13 mouse cellular contexts compared by ENCODE assay signal in the genomic region with DNA sequence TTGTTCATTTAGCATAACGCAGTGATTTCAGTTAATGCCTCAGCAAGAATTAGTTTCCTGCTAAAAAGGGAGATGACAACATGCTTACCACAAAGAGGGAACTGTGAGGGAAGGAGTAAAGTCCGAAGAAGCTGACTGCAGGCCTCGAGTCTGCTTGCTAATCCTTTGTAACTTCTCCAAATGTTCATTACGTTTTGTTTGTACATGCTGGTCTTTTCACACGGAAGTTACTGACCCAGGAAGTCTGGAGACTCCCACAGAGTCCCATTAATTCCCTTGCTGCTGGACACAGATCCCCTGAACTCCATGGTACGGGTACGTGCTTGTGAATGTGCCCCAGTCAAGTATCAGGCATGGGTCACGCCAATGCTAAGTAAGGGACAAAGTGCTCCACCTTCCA.
A peak's percentile ranks its signal among the peaks of the same experiment; 100 is the strongest.
DNase-seq lines count a peak whose midpoint lies in the region; ATAC-seq and TF ChIP-seq lines count a peak whose summit lies in the region.
"Had no signal": no experiment of that assay in that cellular context is flagged by ENCODE, and none has a peak within 500 bp of the region (broad histone marks: within the 10 kb centered on the region; RNA-seq: fewer than 3 reads in every experiment).

No protein-coding gene starts in this region.

- H3K27ac ChIP-seq in bone marrow macrophage, adult 2 months (ENCODE audit: insufficient read depth, low read depth, low read length): peak overlapping the region; percentile 81
- no peak overlapping the region for H3K27ac ChIP-seq in kidney, embryonic 14.5 days (ENCODE audit: low read depth, low read length)
- H3K27ac ChIP-seq in thymus, adult 2 months (ENCODE audit: control insufficient read depth, insufficient read depth, low read length): no peak overlapping the region
- H3K27ac ChIP-seq: midbrain, embryonic 13.5 days had no signal

- peak; percentile 91; the same call in 1 of the 2 replicates for ATAC-seq in kidney, embryonic 14.5 days (ENCODE audit: low FRiP score, low TSS enrichment)
- ATAC-seq in megakaryocyte, adult 5-6 weeks (ENCODE audit: poor library complexity, severe bottlenecking): peak; percentile 89
- ATAC-seq: intestine, postnatal 0 days; midbrain, embryonic 13.5 days had no signal

- 25% methylated on average over 8 of the region's 8 CpGs for WGBS in kidney, embryonic 14.5 days
- WGBS in thymus, adult 2 months: 43% methylated on average over 8 of the region's 8 CpGs

- H3K9me3 ChIP-seq in kidney, embryonic 14.5 days (ENCODE audit: control insufficient read depth, low read length): no peaks in the 10 kb centered on the region
- H3K9me3 ChIP-seq: G1E; midbrain, embryonic 13.5 days had no signal

- H3K4me1 ChIP-seq in bone marrow macrophage, adult 2 months (ENCODE audit: control insufficient read depth, insufficient read depth, low read length): peaks cover 18% of the 10 kb centered on the region
- peaks cover 3% of the 10 kb centered on the region; the same call in 1 of the 2 replicates for H3K4me1 ChIP-seq in kidney, embryonic 14.5 days (ENCODE audit: control insufficient read depth, insufficient read depth, low read length)
- no peaks in the 10 kb centered on the region for H3K4me1 ChIP-seq in thymus, adult 2 months (replicated peaks; ENCODE audit: control insufficient read depth, insufficient read depth, low read length)
- H3K4me1 ChIP-seq: midbrain, embryonic 13.5 days had no signal

- TF ChIP-seq CTCF in bone marrow macrophage, adult 2 months (IDR thresholded peaks at IDR 0.05; ENCODE audit: low read depth, low read length): no peak
- no peak for TF ChIP-seq CTCF in thymus, adult 2 months (IDR thresholded peaks at IDR 0.05; ENCODE audit: borderline replicate concordance, control insufficient read depth, extremely low read depth, insufficient read depth, low read length, poor library complexity)

- TF ChIP-seq POLR2A in bone marrow macrophage, adult 2 months (IDR thresholded peaks at IDR 0.05; ENCODE audit: borderline replicate concordance, low read depth, low read length): no peak
- TF ChIP-seq POLR2A in thymus, adult 2 months (IDR thresholded peaks at IDR 0.05; ENCODE audit: control insufficient read depth, extremely low read depth, insufficient read depth, low read length, poor library complexity): no peak

- H3K4me3 ChIP-seq in bone marrow macrophage, adult 2 months (ENCODE audit: insufficient read depth, low read length): no peak overlapping the region; the same call in 1 of the 2 replicates
- no peak overlapping the region for H3K4me3 ChIP-seq in kidney, embryonic 14.5 days (ENCODE audit: low read length)
- H3K4me3 ChIP-seq in thymus, adult 2 months (ENCODE audit: control insufficient read depth, insufficient read depth, low read length): no peak overlapping the region
- H3K4me3 ChIP-seq: erythroblast, embryonic 14.5 days; midbrain, embryonic 13.5 days had no signal

- H3K27me3 ChIP-seq in kidney, embryonic 14.5 days (ENCODE audit: control insufficient read depth, insufficient read depth, low read length): no peaks in the 10 kb centered on the region
- no peaks in the 10 kb centered on the region for H3K27me3 ChIP-seq in thymus, adult 2 months (ENCODE audit: control insufficient read depth, insufficient read depth, low read length)
- H3K27me3 ChIP-seq: midbrain, embryonic 13.5 days had no signal

- no peak overlapping the region for H3K4me2 ChIP-seq in kidney, embryonic 14.5 days (replicated peaks; ENCODE audit: low read depth, low read length)
- H3K4me2 ChIP-seq: midbrain, embryonic 13.5 days had no signal

- no peaks in the 10 kb centered on the region for H3K36me3 ChIP-seq in kidney, embryonic 14.5 days (ENCODE audit: control insufficient read depth, insufficient read depth, low read length)
- no peaks in the 10 kb centered on the region for H3K36me3 ChIP-seq in thymus, adult 2 months (ENCODE audit: control insufficient read depth, insufficient read depth, low read length)
- H3K36me3 ChIP-seq: G1E; midbrain, embryonic 13.5 days had no signal

- no peak overlapping the region for H3K9ac ChIP-seq in kidney, embryonic 14.5 days (ENCODE audit: low read depth, low read length)
- H3K9ac ChIP-seq: midbrain, embryonic 13.5 days had no signal

- DNase-seq in kidney, adult 11 months: peak; percentile 3
- DNase-seq in kidney, adult 18-20 months: no peak
- DNase-seq in thymus, adult 2 months: no peak
- DNase-seq in layer of hippocampus, adult 9-10 months (ENCODE audit: low spot score): no peak
- DNase-seq in adrenal gland, adult 8-10 months: no peak
- DNase-seq: cerebellum, adult 2 months had no signal
